Mouse (Mus musculus) small intestine, adult 2 months (tissue): ENCODE data around the gene Hp.

Source experiments
- CTCF ChIP-seq: fragments of 200-500 bp; IDR thresholded peaks from 2 replicates; pipeline ENCODE4 v1.5.1; 2012; ENCODE audit warnings: low read depth, mild to moderate bottlenecking, control low read depth, inconsistent platforms, low read length, moderate library complexity, mixed read lengths; ENCODE audit not compliant: insufficient replicate concordance, insufficient read length; ENCODE audit errors: extremely low read depth
- POLR2A ChIP-seq: fragments of 200-500 bp; IDR thresholded peaks from 2 replicates; pipeline ENCODE4 v1.6.1; 2012; ENCODE audit warnings: low read depth, mild to moderate bottlenecking, control low read depth, inconsistent platforms, low read length, moderate library complexity

GRCm38 (mm10) chr8:109578900-109579301 is at the start of gene Hp:
- TF ChIP-seq CTCF (no peak), POLR2A (no peak)
